Mouse (Mus musculus) regulatory T cell (primary cell): ENCODE data around the gene Iqschfp.

Experiments
- in situ Hi-C: fragments of 300-600 bp; cut with MboI, MseI; formaldehyde crosslinking; loops from one replicate; pipeline ENCODE4 v1.15.1; 2025; ENCODE audit warnings: high pct_unique_total_duplicates

The Iqschfp gene

DNA sequence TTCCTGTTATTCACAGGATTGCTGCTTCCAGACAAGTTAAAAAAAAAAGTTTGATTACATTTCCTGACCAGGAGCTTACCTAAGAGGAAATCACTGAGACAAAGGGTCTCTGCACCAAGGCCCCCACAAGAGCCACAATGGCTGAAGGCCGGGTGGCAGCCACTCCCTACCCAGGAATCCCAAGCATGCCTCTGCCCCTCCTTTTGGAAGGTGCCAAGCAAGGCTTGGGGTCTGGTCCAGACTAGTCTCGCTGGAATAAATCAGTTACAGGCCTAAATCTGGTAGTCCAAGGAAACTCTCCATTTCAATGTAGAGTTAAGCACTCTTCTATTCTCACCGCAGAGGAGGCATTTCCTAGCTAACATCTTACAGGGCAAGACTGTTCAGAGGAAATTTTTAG, 600.5 kb downstream of the Iqschfp start:
- in situ Hi-C loops, result no loop called here

DNA sequence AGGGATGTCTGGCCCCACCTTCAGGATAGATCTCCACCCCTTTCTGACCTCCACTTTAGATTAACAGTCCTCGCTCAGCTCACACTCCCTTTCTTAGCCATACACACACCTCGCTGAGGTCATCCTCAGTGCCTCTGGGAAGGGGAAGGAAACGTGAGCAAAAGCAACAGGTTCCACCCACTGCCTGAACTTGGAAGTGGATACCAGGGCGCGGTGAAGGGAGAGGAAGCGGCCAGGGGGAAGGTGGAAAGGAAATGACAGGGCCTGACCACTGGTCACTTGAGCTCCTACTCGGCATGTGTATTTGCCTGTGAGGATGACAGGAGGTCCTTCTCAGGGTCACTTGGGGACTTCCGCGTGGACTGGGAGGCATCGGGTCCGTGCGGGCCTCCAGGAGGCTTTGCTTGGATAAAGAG, 601.1 kb downstream of the Iqschfp start:
- in situ Hi-C loops, result no loop called here

DNA sequence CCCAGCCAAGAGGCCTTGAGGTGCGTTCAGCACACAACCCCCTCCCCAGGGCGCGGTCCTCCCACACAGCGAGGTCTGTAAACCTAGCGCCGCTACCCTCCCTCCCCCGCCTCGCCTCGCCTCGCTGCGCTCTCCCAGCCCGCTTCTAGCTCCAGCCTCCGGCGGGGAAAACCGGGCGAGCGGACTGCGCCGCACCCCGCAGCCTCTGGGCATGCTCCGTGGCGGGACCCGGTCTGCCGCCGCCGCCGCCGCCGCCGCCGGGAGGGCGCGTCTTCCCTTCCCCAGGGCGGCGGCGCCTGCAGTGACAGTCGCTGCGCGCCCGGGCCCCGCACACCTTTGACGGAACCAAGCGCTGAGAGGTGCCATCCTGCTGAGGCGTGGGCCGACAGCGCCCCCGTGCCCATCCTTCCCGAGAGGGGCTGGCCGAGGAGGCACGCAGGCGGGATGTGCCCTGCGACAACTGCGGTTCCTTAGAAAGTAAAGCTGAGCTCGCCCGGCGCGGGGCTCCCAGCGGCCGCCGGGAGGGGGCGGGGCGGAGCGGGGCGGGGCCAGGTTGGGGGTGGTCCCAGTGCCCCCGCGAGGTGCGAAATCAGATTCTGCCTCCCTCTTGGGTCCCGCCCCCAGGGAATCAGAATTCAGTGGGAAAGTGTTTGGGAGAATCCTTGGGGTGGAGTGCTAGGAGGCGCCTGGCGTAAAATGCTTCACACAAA, 601.7 kb downstream of the Iqschfp start:
- in situ Hi-C loops, result no loop called here

DNA sequence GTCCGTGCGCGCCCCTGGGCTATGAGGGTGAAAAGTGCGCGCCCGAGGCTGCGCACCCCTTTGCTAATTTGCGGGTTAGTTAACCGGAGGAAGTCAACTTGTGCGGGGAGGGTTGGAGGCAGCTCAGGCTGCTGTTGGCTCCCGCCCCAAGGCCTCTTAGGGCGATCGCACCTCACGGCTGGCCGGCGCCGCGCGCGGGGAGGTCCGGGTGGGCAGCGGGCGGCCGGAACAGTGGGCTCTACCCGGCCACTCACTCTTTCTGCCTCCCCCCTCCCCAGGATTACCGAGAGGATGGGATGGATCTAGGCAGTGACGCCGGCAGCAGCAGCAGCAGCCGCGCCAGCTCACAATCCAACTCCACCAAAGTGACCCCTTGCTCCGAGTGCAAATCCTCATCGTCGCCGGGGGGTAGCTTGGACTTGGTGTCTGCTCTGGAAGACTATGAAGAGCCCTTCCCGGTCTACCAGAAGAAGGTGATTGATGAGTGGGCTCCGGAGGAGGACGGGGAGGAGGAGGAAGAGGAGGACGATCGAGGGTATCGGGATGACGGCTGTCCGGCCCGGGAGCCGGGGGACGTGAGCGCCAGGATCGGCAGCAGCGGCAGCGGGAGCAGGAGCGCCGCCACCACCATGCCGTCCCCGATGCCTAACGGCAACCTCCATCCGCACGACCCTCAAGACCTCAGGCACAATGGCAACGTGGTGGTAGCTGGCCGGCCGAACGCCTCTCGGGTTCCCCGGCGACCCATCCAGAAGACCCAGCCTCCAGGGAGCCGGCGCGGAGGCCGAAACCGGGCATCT, 602.5 kb downstream of the Iqschfp start:
- in situ Hi-C loops, result no loop called here

DNA sequence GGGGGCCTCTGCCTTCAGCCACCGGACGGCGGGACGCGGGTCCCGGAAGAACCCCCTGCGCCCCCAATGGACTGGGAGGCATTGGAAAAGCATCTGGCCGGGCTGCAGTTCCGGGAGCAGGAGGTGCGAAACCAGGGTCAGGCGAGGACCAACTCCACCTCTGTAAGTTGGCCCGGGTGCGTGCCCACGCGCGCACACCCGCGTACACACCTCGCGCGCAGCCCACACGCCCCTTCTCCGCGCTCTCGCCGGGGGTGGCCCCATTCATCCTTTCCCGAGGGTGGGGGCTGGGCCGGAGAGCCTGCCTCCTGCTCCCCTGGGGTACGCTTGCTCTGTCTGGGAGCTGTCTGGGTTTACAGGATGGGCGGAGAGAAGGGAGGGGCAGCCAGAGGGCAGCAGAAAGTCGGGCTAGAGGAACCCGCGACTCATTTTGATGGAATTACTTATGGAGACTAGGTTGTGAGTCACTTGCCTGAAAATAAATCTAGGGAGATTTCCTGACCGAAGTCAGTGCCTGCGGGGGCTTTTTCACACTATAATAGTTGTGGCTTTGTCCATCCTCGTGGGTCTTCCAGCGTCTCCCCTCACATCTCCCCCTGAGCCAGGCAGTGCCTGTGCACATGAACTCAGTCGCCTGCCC, 603.2 kb downstream of the Iqschfp start:
- in situ Hi-C loops, result no loop called here

DNA sequence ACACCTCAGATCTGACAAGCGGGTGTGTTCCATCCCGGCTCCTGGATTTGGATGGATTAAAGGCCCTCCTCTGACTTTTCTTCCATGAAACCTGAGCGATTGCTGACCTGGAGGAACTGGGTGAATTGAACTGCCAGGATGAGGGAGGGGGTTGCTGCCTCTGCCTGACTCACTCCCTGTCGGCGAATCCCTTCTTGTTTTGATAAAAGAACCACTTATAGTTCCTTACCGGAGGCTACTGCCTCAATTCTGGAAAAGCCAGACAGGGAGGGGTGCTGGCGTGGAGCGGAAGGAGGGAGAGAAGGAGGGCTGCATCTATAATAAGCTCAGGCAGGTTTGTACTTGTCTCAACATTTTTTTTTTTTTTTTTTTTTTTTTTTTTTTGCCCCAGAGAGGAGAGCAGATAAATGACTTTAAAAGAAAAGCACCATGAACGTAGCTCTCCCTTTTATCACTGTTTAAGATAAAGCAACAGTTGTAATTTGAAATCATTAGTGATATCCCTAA, 603.8 kb downstream of the Iqschfp start:
- in situ Hi-C loops, result no loop called here

DNA sequence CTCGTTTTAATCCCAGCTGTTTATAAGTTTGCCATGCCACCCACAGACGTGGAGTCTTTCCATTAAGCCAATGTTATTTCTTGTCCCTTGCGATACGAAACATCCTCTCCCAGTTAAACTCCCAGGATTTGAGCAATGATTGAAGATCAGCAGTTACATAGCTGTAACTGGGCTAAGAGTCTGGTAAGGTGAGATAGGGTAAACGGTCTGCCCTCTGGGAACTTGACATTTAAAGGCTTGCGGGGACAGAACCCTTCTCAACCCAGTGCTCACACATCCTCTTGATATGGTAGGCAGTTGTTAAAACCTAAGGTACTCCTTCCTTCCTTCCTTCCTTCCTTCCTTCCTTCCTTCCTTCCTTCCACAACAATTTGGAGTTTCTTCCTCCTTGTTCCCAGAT, 604.5 kb downstream of the Iqschfp start:
- in situ Hi-C loops, result no loop called here

DNA sequence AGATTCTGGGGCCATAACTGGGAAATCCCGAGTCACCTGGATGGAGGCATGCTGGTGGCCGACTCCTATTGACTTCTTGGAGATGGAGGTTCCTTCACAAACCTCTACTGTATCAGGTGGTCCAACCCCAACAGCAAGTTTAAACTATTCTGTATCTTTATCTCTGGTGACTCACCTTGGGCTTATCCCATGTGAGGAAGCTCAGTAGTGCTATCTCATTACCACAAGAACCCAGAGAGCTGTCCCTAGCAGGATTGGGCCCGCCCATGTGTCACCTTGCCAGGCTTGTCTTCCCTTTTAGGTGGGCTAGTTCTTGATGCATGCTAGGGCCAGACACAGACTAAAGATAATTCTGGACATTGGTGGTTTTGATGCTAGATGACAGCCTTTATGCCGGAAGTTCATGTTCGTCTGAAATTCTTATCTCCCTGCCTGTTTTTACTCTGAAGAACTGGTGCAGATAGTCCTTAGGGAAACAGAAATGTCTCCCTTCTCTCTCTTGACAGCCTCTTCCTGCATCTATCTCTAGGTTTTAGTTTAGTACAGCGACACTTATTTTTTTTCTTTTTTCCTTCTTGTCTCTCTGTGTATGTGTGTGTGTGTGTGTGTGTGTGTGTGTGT, 607.6 kb downstream of the Iqschfp start:
- in situ Hi-C loops, result no loop called here

DNA sequence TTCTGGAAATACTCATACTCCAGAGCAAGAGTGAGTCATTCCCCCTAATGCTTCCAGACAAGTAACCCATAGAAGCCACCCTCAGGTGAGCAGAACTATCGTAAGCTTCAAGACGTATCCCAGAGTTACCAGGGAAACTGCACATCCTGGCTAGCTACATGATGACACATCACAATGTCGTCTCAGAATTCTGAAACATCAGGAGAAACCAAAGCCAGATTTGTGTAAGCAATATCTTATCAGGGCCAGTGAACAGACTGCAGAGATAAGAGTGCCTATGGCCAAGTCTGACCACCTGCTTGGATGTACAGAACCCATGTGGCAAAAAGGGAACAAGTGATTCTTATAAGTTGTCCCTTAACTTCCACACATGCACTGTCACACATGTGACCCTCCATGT, 612.8 kb downstream of the Iqschfp start:
- in situ Hi-C loops, result no loop called here

DNA sequence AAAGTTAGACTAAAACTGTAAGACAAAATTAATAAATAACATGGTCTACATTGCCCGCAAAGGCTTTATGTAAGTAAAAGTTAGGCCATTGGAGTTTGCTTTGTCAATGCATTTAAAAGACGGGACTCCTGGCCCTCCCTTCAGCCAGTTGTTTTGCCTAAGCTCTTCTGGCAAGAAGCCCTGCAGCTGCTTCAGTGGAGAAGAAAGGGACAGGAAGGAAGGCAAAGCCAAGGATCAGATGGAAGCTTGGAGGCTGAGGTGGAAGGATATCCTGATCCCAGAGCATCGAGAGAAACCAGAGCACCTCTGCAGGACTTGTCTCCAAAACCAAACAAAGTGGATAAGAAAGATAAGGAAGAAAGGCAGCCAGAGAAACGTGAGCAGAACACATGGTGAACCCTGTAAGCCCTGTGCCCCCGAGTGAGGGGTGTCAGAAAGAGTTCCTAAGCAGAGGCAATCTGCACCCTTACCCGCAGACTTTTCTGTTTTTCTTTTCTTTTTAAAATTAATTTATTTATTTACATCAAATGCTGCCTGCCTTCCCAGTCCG, 614.8 kb downstream of the Iqschfp start:
- in situ Hi-C loops, result no loop called here

DNA sequence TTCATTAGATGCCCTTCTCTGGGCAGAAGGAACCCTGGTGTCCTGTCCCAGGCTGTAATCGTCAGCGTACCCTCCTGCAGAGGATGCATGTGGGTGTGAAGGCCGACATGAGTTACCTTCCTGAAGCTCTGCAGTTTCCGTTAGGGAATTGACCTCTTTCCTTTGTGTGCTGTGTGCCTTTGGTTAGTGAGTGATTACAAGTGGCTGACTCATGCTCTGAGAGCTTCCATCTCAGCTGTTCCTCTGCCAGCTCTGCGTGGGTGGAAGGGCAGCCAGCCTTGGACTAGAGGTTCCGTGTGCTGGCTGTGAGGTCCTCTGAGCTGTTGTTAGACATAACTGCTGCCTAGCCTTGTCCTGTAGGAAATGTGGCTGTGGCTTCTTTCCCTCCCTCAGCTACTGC, 616.6 kb downstream of the Iqschfp start:
- in situ Hi-C loops, result no loop called here

DNA sequence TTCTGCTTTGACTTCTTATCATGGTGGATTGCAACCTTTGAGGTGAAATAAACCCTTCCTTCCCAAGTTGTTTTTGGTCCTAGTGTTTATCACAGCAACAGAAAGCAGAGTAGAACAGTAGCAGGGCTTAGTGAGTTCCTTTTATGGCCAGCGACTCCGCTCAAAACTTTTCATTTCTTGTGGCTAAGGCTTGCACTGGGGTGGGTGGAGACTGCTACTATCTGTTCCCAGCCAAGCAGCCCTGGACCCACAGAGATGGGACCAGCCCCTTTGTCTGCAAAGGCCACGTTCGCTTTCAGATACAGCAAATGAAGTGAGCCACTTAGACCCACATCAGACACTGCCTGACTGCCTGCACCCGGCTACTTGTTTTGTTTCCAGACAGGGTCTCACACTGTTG, 618.8 kb downstream of the Iqschfp start:
- in situ Hi-C loops, result no loop called here

DNA sequence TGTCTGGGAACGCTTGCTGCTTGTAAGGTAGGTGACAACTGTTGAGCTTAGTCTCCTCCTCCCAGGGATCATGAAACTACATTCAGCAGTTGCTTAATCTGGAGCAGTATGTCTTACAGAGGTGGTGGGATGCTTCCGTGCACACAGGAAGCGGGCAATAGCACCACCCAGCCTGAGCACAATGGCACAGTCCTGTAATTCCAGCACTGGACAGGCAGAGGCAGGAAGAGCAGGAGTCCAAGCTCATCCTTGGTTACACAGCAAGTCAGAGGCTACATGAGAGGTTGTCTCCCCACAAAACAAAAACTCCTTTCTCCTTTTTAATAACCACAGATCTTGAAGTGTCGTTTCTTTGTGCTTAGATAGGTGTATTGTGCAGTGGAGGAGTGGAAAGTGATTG, 619.7 kb downstream of the Iqschfp start:
- in situ Hi-C loops, result no loop called here

DNA sequence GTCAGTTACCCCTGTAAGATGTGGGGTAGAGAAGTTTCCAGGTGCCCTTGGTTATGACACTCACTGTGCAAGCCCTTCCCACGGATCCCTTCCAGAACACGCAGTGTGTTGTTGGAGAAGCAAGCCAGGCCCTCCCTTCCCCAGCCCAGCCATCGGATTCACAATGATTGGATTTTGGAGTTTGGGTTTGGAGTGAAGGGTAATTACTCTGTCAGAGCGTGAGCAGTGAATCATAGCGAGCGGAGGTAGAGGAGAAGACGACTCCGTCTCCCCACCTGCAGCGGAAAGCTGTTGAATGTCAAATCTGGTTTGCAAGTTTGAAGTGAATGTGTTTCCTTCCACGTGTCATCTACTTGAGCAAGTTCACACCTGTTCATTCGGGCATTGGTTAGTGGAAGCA, 620.3 kb downstream of the Iqschfp start:
- in situ Hi-C loops, result no loop called here

DNA sequence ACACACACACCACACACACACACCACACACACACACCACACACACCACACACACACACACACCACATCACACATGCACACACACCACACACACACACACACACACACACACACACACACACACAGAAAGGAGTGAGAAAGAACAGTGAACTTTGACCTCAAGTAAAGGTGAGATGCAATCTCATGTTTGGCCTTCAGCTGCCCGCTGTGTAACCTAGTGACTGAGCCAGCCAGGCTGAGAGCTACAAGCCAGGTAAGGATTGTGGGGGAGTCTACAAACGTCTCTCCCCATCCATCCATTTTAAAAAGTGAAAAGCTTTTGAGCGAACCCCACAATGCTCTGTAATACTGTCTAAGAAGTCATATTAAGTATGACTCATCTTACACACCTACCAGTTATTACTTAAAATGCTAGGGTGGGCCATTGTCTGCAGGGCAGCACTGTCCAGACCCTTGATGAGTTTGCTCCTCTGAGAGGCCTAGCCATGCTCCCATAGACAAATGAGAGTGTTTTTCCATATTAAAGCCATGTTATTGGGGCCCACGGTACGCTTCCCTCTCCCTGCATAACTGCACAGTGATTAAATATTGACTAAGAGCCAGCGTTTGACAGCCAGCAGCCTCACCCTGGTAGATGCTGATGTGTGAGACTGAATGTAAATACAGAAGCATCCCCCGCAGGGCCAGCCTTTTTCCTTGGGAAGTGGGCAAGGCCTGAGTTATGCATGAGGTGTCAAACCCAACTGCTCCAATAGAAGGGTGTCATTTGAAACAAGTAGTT, 621.5 kb downstream of the Iqschfp start:
- in situ Hi-C loops, result no loop called here

DNA sequence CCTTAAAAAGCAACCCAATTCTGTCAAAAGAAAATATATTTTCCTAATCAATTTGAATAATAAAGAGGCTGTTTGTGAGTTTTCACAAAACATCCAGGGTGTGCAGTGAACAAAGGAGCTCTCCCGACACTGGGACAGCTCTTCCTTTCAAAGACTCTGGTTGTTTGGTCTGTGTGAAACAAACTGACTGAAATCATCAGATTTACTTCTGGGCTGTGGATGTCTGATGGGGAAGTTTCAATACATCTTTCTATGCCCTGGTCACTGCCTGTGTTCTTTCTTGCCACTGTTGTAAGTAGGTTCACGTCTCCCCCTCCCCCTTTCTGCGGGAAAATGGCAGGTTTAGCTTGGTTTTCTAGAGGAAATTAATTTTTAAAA, 622.1 kb downstream of the Iqschfp start:
- in situ Hi-C loops, result no loop called here

DNA sequence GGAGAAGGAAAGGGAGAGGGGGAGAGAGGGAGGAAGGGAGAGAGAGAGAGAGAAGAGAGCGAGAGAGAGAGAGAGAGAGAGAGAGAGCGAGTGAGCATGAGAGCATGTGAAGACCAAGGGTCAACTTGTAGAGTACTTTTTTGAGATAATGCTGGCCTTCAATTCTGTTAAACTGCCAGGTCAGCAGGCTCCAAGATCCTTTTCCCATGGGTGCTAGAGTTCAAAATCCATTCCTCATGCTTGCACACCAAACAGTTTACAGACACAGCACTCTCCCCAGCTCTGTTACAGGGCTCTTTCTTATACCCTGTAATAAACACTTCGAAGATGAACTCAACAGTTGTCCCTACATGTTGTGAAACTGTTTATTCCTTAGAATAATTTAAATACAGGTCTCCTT, 622.7 kb downstream of the Iqschfp start:
- in situ Hi-C loops, result no loop called here

DNA sequence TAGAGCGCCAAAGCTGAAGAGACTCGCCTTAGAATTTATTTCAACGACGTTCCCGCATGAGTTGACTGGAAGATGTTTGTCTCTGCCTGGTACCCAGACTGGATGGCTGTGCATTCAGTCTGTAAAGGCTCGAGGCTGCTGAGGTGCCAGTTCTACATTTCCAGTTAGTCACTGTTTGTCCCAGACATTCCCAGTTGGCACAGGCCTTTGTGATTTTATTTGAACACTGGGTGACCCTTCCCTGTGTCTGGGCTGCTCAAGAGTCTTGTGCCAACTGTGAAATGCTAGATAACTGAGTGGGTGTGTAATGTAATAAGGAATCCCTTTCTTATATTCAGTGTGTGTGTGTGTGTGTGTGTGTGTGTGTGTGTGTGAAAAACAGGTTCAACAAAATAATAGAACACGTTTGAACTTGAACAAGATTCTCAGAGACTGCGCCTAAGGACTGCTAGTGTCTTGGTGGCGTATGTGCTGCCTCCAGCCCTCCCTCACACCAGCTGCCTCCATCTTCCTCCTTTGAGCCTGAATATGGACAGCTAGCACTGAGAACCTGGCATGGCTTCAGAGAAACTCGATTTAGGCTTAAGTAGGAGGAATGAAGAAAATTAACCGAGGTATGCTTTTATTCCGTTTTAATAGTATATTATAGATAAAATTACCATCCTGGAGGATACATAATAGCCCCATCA, 624.5 kb downstream of the Iqschfp start:
- in situ Hi-C loops, result no loop called here

DNA sequence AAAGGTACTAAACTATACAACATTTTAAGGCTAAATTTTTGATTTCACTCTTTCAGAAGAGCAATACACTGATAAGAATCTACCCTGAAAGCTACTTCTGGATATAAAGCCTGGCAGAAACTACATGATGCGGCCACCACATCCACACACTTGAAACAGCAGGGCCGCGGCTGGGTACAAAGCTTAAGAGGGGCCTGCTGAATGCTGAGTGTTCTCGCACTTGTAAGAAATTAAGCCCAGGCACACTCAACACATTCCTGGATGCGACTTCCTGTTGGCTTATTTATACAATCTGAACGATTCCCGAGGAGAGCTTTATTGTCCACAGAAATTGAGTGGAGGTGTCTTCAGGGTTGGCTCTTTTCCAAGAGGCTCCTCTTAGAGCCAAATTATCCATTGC, 625.2 kb downstream of the Iqschfp start:
- in situ Hi-C loops, result no loop called here

DNA sequence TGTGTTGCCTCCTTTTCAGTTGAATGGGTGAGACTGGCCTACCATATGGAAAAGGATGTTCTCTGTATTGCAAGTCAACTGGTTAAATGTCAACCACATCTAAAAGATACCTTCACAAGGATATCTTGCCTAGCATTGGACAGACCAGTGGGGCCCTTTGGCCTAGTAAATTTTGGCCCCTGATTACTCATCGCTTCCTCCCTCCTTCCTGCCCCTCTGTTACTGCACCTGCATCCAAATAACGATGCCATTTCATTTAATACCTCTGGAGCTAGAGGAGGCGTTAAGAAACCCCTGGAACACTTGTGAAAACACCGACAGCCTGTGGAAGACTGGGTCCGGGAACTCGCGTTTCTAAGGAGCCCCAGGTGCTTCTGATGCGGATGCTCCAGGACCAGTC, 626.0 kb downstream of the Iqschfp start:
- in situ Hi-C loops, result no loop called here

DNA sequence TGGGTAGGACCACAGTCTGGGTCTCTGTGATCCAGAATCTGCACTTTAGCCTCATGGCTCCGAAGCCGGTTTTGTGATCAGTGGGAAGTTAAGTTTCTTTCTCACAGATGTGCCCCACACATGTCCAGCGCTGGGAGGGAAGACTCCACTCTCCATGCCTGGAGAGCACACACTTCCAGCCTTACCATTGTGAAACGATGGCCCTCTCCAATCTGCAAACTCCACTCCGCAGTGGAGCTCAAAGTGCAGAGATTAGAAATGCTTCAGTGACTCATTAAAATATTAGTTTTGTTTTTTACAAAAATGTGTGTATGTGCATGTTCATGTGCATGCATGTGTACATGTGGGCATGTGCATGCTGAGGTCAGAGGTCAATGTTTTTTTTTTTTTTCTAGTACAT, 626.6 kb downstream of the Iqschfp start:
- in situ Hi-C loops, result no loop called here
